Mouse (Mus musculus): Measurements from ENCODE around the gene Rps15. TPM values are rescaled to one million over a fixed set of nuclear protein-coding genes. Genes with fewer than 3 reads are reported as not detected.

Gene Rps15
- polyA plus RNA-seq, 1 experiment from 2014 or later, result 643 TPM

DNA sequence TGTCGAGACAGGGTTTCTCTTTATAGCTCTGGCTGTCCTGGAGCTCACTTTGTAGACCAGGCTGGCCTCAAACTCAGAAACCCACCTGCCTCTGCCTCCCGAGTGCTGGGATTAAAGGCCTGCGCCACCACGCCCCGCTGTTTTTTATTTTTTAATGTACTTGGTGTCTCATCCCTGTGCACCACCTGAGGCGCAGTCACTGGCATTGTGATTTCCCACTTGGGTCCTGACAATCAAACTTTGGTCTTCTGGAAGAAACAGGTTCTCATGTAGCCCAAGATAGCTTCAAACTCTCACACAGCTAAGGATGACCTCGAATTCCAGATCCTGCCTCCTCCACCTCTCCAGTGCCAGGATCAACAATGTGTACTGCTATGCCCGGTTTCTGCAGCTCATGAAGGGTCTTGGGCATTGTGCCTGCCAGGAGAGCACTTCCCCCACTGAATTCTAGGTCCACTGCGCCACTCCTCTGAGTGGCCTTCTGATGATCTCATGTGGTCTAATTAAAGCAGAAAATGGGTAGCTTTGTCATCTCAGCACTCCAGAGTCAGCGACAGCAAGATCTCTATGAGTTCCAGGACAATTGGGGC lies 29.4 kb upstream of the Rps15 start:
- Histone ChIP-seq H3K4me2 (replicated peaks) (no peak overlapping the region), H3K27ac (no peak overlapping the region), H3K4me1 (peaks cover 57% of the 10 kb centered on the region), H3K27me3 (replicated peaks) (no peaks in the 10 kb centered on the region), H3K36me3 (peaks cover 20% of the 10 kb centered on the region), H3K9me3 (no peaks in the 10 kb centered on the region), H3K4me3 (no peak overlapping the region), H3K9ac (no peak overlapping the region)
- 95% methylated on average over 10 of the region's 10 CpGs for WGBS
- no peak for ATAC-seq (ENCODE audit: low FRiP score, low read depth)

DNA sequence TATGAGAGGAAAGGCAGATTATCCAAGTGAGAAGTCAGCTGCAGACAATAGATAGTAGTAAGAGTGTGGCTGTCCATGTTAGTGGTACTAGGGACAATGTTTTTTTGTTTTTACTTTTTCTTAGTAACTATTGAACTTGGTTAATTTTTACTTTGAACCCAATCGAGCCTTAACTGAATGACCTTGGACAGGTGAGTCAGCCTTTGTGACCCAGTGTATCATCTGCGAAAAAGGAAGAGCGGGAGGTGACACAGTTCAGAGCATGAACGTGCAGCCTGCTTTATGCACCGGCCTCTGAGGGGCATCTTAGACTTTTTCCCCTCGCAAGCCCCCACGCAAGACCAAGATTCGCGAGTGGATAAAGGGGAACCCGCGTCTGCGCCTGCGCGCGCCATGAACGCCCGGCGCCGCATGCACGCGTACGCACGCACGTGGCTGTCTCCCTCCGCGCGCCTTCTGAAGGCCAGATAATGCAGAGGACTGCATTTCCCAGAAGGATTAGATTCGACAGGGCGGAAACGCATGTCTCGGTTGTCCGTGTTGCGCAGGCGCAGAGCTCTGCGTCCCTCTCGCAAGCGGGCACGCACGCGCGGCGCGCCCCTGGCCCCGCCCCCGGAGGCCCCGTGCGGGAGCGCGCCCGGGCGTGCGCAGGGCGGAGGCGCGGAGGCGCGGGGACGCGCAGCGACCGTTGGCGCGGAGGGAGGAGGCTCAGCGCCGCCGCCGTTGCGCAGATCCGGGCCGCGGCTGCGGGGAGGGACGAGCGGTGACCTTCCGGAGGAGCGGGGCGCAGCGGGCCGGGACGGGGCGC lies 27.7 kb upstream of the Rps15 start:
- no peaks in the 10 kb centered on the region for H3K9me3 ChIP-seq
- peak; percentile 74 for ATAC-seq (ENCODE audit: low FRiP score, low read depth)
- peak overlapping the region; percentile 92 for H3K4me3 ChIP-seq
- peak overlapping the region; percentile 76 for H3K4me2 ChIP-seq (replicated peaks)
- 2% methylated on average over 81 of the region's 81 CpGs for WGBS
- peaks cover 60% of the 10 kb centered on the region for H3K4me1 ChIP-seq
- peak overlapping the region; percentile 98 for H3K9ac ChIP-seq
- H3K27me3 ChIP-seq (replicated peaks), result no peaks in the 10 kb centered on the region
- peak overlapping the region; percentile 53; the same call in 1 of the 2 replicates for H3K27ac ChIP-seq
- peaks cover 7% of the 10 kb centered on the region; the same call in 1 of the 2 replicates for H3K36me3 ChIP-seq

DNA sequence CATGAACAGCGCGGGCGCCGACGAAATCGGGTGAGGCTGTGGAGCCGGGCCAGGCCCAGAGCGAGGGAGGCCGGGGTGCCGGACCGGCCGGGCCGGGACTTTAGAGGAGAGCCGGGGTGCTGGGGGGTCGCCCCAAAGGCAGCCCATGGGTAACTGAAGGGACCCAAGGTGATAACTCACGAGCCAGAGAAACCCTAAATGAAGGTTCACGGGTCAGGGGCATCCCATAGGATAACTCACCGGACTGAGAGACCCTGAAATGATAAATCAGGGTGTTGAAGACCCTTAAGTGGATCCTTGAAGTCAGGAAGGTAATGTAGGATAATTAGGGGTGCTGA lies 27.1 kb upstream of the Rps15 start:
- no peaks in the 10 kb centered on the region for H3K27me3 ChIP-seq (replicated peaks)
- ATAC-seq (ENCODE audit: low FRiP score, low read depth), result no peak; the same call in 1 of the 2 replicates
- peaks cover 7% of the 10 kb centered on the region; the same call in 1 of the 2 replicates for H3K36me3 ChIP-seq
- H3K4me1 ChIP-seq, result peaks cover 55% of the 10 kb centered on the region
- peak overlapping the region; percentile 98 for H3K9ac ChIP-seq
- H3K27ac ChIP-seq, result peak overlapping the region; percentile 53
- WGBS, result 0% methylated on average over 18 of the region's 18 CpGs
- peak overlapping the region; percentile 76 for H3K4me2 ChIP-seq (replicated peaks)
- H3K4me3 ChIP-seq, result peak overlapping the region; percentile 92
- H3K9me3 ChIP-seq, result no peaks in the 10 kb centered on the region

DNA sequence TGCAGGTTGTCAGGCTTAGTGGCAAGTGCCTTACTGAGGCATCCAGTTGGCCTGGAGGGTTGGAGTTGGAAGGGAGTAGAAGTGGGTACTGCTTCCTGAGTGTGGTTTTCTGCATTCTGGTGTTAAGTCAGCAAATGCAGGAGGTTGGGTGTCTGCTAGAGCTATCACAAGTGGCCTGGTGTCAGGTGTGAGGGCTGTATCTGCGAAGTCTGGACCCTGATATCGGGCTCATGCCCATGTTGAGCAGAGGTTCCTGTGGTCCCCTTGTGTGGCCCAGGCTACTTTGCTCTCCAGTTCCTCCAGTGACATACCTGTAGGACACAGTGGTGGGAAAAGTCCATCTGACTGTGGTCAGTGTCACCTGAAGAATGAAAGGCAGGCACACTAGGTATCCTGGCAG lies 22.2 kb upstream of the Rps15 start:
- Histone ChIP-seq H3K27ac (no peak overlapping the region), H3K4me1 (peaks cover 55% of the 10 kb centered on the region), H3K9ac (no peak overlapping the region), H3K4me2 (replicated peaks) (no peak overlapping the region), H3K27me3 (replicated peaks) (no peaks in the 10 kb centered on the region), H3K4me3 (no peak overlapping the region), H3K9me3 (no peaks in the 10 kb centered on the region), H3K36me3 (peaks cover 41% of the 10 kb centered on the region)
- 92% methylated on average over 2 of the region's 2 CpGs for WGBS
- no peak for ATAC-seq (ENCODE audit: low FRiP score, low read depth)

DNA sequence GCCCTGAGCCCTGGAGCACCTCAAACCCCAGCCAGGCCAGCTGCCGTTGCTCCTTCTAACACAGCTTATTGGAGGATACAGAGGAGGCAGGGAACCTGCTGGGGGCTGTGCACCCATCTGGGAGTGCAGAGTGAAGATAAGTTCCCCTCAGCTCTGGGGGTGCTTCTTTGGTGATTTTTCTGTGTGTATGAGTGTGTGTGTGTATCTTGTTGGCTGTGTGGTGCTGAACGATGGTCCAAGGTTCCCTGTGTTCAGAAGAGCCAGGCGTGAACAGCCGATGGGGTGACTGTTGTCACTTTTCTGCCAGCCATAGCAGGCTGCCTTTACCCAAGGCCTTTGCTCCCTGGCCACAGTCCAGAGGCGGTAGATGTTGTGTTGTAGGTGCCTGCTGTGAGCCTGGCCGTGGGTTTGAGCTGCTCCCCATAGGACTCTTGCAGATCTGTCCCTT lies 21.5 kb upstream of the Rps15 start:
- no peaks in the 10 kb centered on the region for H3K9me3 ChIP-seq

DNA sequence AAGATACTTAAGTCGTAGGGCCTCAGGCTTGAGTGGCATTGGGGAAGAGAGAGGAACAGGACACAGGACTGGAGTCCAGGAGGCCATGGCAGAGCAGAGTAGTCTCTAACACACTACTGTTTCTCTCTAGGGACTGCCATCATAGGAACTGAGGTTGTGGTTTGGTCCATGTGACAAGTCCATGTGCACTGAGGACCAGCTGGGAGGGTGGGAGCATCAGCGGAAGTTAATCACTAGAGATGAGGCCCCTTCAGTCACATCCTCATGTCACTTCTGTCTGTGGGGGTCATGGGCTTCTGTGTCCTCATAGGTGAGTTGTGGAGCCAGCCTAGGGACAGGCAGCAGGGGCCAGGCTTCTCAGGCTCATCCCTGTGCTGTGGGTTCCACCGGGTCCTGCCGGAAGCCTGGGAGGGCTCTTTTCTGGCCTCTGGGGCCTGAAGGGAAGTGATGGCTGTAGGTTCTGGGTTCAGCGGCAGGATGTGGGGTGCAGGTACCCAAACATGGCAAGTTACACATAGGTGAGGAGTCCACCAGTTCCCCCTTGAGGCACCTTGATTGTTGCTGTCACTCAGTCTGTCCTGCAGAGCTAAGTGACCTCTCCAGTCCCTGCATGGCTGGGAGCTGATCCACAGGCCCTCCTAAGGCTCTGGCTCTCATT lies 20.9 kb upstream of the Rps15 start:
- Histone ChIP-seq H3K27ac (no peak overlapping the region), H3K9ac (0 out of 2 replicates have a peak overlapping the region, but pooled peaks have one; percentile 18)
- no peak for ATAC-seq (ENCODE audit: low FRiP score, low read depth)

More for the DNA sequence above, 21.5 kb upstream of the Rps15 start:
- no peak overlapping the region for H3K27ac ChIP-seq
- no peaks in the 10 kb centered on the region for H3K27me3 ChIP-seq (replicated peaks)
- H3K4me1 ChIP-seq, result peaks cover 51% of the 10 kb centered on the region
- no peak overlapping the region for H3K4me3 ChIP-seq
- peaks cover 45% of the 10 kb centered on the region for H3K36me3 ChIP-seq
- WGBS, result 83% methylated on average over 6 of the region's 6 CpGs
- ATAC-seq (ENCODE audit: low FRiP score, low read depth), result no peak
- no peak overlapping the region; the same call in 1 of the 2 replicates for H3K4me2 ChIP-seq (replicated peaks)
- H3K9ac ChIP-seq, result 0 out of 2 replicates have a peak overlapping the region, but pooled peaks have one; percentile 18

DNA sequence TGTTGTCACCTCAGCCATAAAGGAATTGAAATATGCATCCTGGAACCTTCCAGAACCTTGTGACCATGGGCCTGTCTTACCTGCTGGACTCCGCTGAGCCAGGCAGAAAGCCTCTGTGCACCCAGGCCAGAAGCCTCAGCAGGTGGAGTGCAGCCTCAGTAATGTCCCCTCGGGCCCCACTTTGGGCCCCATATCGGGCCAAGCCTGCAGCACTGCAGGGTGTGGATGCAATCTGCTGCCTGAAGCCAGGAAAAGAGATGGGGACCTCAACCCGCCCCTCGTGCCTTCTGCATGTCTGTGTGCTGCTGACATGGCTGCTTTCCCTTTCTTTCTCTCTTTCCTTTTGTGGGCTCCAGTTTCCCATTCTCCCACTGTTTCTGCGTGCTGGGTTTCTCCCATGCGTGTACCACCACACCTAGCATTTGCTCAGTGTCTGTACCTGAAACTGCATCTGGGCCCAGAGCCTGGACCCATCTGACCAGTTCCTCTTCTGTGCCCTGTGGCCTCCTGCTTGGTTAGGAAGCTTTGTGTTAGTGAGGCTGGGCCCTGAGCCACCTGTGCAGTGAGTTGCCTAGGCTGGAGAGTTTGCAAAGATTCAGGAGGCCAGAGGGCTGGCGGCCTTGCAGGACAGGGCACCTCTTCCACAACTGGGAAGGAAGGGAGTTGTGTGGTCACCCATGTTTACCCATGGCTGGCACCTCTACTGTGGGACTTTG lies 20.2 kb upstream of the Rps15 start:
- Histone ChIP-seq H3K4me1 (peaks cover 39% of the 10 kb centered on the region), H3K27me3 (replicated peaks) (no peaks in the 10 kb centered on the region), H3K4me3 (no peak overlapping the region; the same call in 1 of the 2 replicates), H3K27ac (no peak overlapping the region), H3K36me3 (peaks cover 57% of the 10 kb centered on the region), H3K4me2 (replicated peaks) (no peak overlapping the region), H3K9ac (no peak overlapping the region), H3K9me3 (no peaks in the 10 kb centered on the region)
- 91% methylated on average over 8 of the region's 8 CpGs for WGBS
- no peak for ATAC-seq (ENCODE audit: low FRiP score, low read depth)

More for the DNA sequence above, 20.9 kb upstream of the Rps15 start:
- Histone ChIP-seq H3K27me3 (replicated peaks) (no peaks in the 10 kb centered on the region), H3K4me2 (replicated peaks) (no peak overlapping the region), H3K4me1 (peaks cover 45% of the 10 kb centered on the region), H3K4me3 (no peak overlapping the region), H3K36me3 (peaks cover 51% of the 10 kb centered on the region), H3K9me3 (no peaks in the 10 kb centered on the region)
- 87% methylated on average over 5 of the region's 5 CpGs for WGBS

DNA sequence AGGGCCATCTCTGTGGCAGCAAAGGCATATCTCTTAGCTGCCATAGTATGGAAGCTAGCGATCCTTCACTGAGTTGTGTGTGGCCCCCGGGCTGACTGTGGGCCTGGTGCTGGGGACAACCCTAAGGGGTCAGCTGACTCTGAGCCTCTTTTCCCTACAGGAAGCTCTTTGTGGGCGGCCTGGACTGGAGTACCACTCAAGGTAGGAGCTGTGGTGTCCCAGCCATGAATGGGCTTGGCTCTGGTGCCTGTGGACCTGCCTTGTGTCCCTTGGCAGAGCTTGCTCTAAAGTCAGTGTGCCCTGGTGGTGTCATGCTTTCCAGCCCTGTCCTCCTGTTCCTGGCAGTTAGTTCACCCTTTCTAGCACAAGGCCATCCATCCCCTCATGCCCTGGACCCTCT lies 18.4 kb upstream of the Rps15 start:
- Histone ChIP-seq H3K4me3 (no peak overlapping the region), H3K27ac (no peak overlapping the region), H3K9me3 (no peaks in the 10 kb centered on the region), H3K4me2 (replicated peaks) (no peak overlapping the region), H3K36me3 (peaks cover 68% of the 10 kb centered on the region), H3K9ac (no peak overlapping the region), H3K4me1 (peaks cover 21% of the 10 kb centered on the region), H3K27me3 (replicated peaks) (no peaks in the 10 kb centered on the region)
- no peak for ATAC-seq (ENCODE audit: low FRiP score, low read depth)
- WGBS, result 87% methylated on average over 3 of the region's 3 CpGs

DNA sequence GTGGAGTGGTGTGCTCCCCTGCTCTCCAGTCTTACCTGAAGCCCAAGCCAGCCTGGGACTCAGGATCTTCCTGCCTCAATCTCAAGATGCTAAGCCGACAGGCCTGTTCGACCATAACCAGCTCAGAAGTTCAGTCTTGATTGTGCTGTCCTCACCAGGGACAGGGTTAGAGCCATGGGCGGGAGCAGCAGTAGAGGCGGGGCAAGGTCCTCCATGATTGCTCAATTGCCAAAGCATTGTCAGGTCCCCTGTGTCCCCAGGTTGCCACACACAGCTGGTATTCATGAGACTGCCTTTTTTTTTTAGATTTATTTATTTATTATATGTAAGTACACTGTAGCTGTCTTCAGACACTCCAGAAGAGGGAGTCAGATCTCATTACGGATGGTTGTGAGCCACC lies 16.0 kb upstream of the Rps15 start:
- Histone ChIP-seq H3K4me1 (peaks cover 15% of the 10 kb centered on the region), H3K9me3 (no peaks in the 10 kb centered on the region), H3K4me2 (replicated peaks) (no peak overlapping the region), H3K27me3 (replicated peaks) (no peaks in the 10 kb centered on the region), H3K9ac (no peak overlapping the region), H3K36me3 (peaks cover 86% of the 10 kb centered on the region), H3K4me3 (no peak overlapping the region), H3K27ac (no peak overlapping the region)
- WGBS, result 88% methylated on average over 5 of the region's 5 CpGs
- ATAC-seq (ENCODE audit: low FRiP score, low read depth), result no peak

DNA sequence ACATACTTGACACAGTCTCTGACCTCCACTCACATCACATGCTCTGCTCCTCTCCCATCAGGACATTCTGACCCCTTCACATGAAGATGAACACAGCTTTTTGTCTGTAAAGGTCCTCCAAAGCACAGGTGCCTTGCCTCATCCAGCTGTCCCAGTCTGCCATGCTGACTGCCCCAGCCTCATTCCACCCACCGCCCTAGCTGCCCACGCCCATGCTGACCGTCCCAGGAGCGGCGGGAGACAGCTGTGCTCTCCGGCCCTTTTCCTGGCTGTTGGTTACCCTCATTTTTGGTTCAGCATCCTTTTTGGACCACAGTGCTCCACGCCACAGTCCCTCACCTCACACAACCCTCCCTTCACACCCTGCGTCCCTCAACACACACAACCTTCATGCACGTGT lies 13.9 kb upstream of the Rps15 start:
- Histone ChIP-seq H3K4me1 (peaks cover 13% of the 10 kb centered on the region), H3K9ac (no peak overlapping the region), H3K27me3 (replicated peaks) (no peaks in the 10 kb centered on the region), H3K27ac (no peak overlapping the region), H3K4me3 (no peak overlapping the region), H3K36me3 (peaks cover 93% of the 10 kb centered on the region), H3K9me3 (no peaks in the 10 kb centered on the region), H3K4me2 (replicated peaks) (no peak overlapping the region)
- ATAC-seq (ENCODE audit: low FRiP score, low read depth), result no peak
- WGBS, result 96% methylated on average over 9 of the region's 9 CpGs

DNA sequence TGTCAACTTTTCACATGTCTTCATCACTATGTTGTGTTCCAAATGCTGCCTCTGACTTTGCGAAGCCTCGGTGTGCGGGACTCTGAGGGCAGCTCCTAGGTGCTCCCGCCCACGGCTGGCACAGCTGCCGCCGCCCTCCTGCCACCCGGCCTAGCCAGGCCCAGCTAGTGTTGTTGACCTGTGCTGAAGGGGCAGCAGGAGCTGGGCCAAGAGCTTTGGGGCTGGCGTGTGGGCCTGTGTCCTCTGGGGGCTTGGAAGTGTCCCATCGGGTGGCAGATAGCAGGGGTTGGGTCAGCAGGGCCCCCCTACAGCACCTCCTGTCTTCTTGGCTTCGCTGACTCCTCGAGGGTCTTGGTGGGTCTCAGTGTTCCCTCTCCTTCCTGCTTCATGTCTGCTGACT lies 13.0 kb upstream of the Rps15 start:
- H3K27me3 ChIP-seq (replicated peaks), result no peaks in the 10 kb centered on the region
- peaks cover 13% of the 10 kb centered on the region for H3K4me1 ChIP-seq
- H3K27ac ChIP-seq, result no peak overlapping the region
- ATAC-seq (ENCODE audit: low FRiP score, low read depth), result no peak
- H3K4me2 ChIP-seq (replicated peaks), result no peak overlapping the region
- no peaks in the 10 kb centered on the region for H3K9me3 ChIP-seq
- 92% methylated on average over 12 of the region's 12 CpGs for WGBS
- no peak overlapping the region for H3K4me3 ChIP-seq
- no peak overlapping the region for H3K9ac ChIP-seq
- H3K36me3 ChIP-seq, result peaks cover 93% of the 10 kb centered on the region

DNA sequence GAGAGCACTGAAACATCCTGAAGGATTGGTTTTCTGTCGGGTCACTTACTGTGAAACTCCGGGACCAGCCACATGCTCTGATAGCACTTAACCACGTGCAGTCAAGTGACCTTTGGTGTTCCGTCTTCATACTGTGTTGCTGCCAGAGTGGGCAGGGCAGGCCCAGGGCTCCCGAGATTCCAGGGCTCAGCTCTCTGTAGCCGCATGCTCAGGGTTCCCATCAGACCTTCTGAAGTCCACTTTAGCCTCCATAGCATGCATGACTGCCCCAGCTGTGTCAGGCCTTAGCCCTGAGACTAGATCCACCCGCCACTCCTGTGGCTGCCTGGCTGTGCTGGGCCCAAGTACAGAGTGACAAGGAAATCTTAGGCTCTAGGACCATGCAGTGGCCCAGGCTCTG lies 10.9 kb upstream of the Rps15 start:
- Histone ChIP-seq H3K27ac (no peak overlapping the region), H3K9ac (no peak overlapping the region), H3K4me2 (replicated peaks) (no peak overlapping the region; the same call in 1 of the 2 replicates), H3K27me3 (replicated peaks) (no peaks in the 10 kb centered on the region), H3K9me3 (no peaks in the 10 kb centered on the region), H3K36me3 (peaks cover 95% of the 10 kb centered on the region), H3K4me3 (no peak overlapping the region), H3K4me1 (peaks cover 13% of the 10 kb centered on the region)
- 86% methylated on average over 7 of the region's 7 CpGs for WGBS
- ATAC-seq (ENCODE audit: low FRiP score, low read depth), result no peak
